In genomic region chr9:64084661-64085399, GRCm38 (mm10) we compare ENCODE assay signal across 8 mouse cellular contexts. TPM values are rescaled to one million over a fixed set of nuclear protein-coding genes. Genes with fewer than 3 reads are reported as not detected.
DNase-seq lines count a peak whose midpoint lies in the region; ATAC-seq lines count a peak whose summit lies in the region.

No protein-coding gene starts in this region.

- H3K4me2 ChIP-seq in hindbrain, embryonic 11.5 days (replicated peaks; ENCODE audit: low read depth, low read length): peak overlapping the region; percentile 84
- H3K4me2 ChIP-seq in liver, embryonic 11.5 days: peak overlapping the region; percentile 83

- H3K36me3 ChIP-seq in forebrain, embryonic 10.5 days (replicated peaks): no peaks in the 10 kb centered on the region
- H3K36me3 ChIP-seq in hindbrain, embryonic 11.5 days (ENCODE audit: control insufficient read depth, insufficient read depth, low read length): no peaks in the 10 kb centered on the region
- no peaks in the 10 kb centered on the region for H3K36me3 ChIP-seq in liver, embryonic 11.5 days (ENCODE audit: control insufficient read depth, insufficient read depth, low read length)

- WGBS in forebrain, embryonic 10.5 days: 1% methylated on average over 49 of the region's 49 CpGs
- under 1% methylated on average over 48 of the region's 49 CpGs for WGBS in hindbrain, embryonic 11.5 days
- WGBS in liver, embryonic 11.5 days: 9% methylated on average over 49 of the region's 49 CpGs

- peak overlapping the region; percentile 75 for H3K9ac ChIP-seq in hindbrain, embryonic 11.5 days (ENCODE audit: low read depth, low read length)
- peak overlapping the region; percentile 75 for H3K9ac ChIP-seq in liver, embryonic 11.5 days (ENCODE audit: low read depth, low read length)

- DNase-seq in spleen, adult 12 weeks (ENCODE audit: low spot score): peak; percentile 21
- no peak for DNase-seq in spleen, adult 18-20 months
- DNase-seq in forebrain, embryonic 10.5 days (ENCODE audit: extremely low spot score, low spot score): peak; percentile 70
- peak; percentile 61 for DNase-seq in hindbrain, embryonic 11.5 days (ENCODE audit: low spot score)
- DNase-seq in liver, embryonic 11.5 days (ENCODE audit: low spot score): peak; percentile 73
- peak; percentile 67 for DNase-seq in neural tube, embryonic 10.5 days (ENCODE audit: extremely low spot score, low spot score)
- DNase-seq in left cerebral cortex, adult 11 months (ENCODE audit: low spot score): no peak

- ATAC-seq in hindbrain, embryonic 11.5 days (ENCODE audit: low FRiP score): no peak
- ATAC-seq in liver, embryonic 11.5 days (replicated peaks; ENCODE audit: low FRiP score): peak; percentile 87
- ATAC-seq in CD4-positive, CD25-positive, alpha-beta regulatory T cell, adult 4 months: no peak

- no peaks in the 10 kb centered on the region for H3K9me3 ChIP-seq in forebrain, embryonic 10.5 days
- H3K9me3 ChIP-seq in hindbrain, embryonic 11.5 days (ENCODE audit: control insufficient read depth, low read length): no peaks in the 10 kb centered on the region
- H3K9me3 ChIP-seq in liver, embryonic 11.5 days (ENCODE audit: control insufficient read depth, low read length): no peaks in the 10 kb centered on the region

- H3K27me3 ChIP-seq in forebrain, embryonic 10.5 days (ENCODE audit: poor library complexity, severe bottlenecking): peaks cover 51% of the 10 kb centered on the region
- H3K27me3 ChIP-seq in hindbrain, embryonic 11.5 days (ENCODE audit: control insufficient read depth, insufficient read depth, low read length): peaks cover 16% of the 10 kb centered on the region; the same call in 1 of the 2 replicates
- no peaks in the 10 kb centered on the region for H3K27me3 ChIP-seq in liver, embryonic 11.5 days (replicated peaks; ENCODE audit: control insufficient read depth, insufficient read depth, low read length)

- peaks cover 47% of the 10 kb centered on the region for H3K4me1 ChIP-seq in forebrain, embryonic 10.5 days
- H3K4me1 ChIP-seq in hindbrain, embryonic 11.5 days (replicated peaks; ENCODE audit: control insufficient read depth, insufficient read depth, low read length): peaks cover 8% of the 10 kb centered on the region; the same call in 1 of the 2 replicates
- H3K4me1 ChIP-seq in liver, embryonic 11.5 days (replicated peaks; ENCODE audit: control insufficient read depth, insufficient read depth, low read length): peaks cover 50% of the 10 kb centered on the region

- peak overlapping the region; percentile 57 for H3K4me3 ChIP-seq in forebrain, embryonic 10.5 days
- peak overlapping the region; percentile 34 for H3K4me3 ChIP-seq in hindbrain, embryonic 11.5 days (ENCODE audit: low read depth, low read length)
- peak overlapping the region; percentile 50 for H3K4me3 ChIP-seq in liver, embryonic 11.5 days (ENCODE audit: low read depth, low read length)

- H3K27ac ChIP-seq in forebrain, embryonic 10.5 days: peak overlapping the region; percentile 92
- H3K27ac ChIP-seq in hindbrain, embryonic 11.5 days (ENCODE audit: low read depth, low read length): no peak overlapping the region
- peak overlapping the region; percentile 90 for H3K27ac ChIP-seq in liver, embryonic 11.5 days (ENCODE audit: low read depth, low read length)

RNA-seq across cellular contexts. Expression of gene Lctl, which starts 32.1 kb away (rescaled TPM):
- polyA plus RNA-seq in forebrain, embryonic 10.5 days (2016; fragmentation: Nextera tagmentation; extraction: Ambion mirVana): 0.11 TPM in 1 of 2 replicates, not detected in the other
- not detected in 2 replicates for polyA plus RNA-seq in hindbrain, embryonic 11.5 days (2014; fragmentation: Nextera tagmentation; extraction: Ambion mirVana)
- polyA plus RNA-seq in liver, embryonic 11.5 days (2014; fragmentation: Nextera tagmentation; extraction: Ambion mirVana): not detected in 2 replicates
- polyA plus RNA-seq in CD4-positive, CD25-positive, alpha-beta regulatory T cell, adult 4 months (2017; shearing (Covaris generic)): not detected

Comparison
In these comparisons a context has a peak if more than half of its experiments do, and no peak if none do; other contexts are left out.
1. DNase-seq: peak in spleen, adult 12 weeks (single experiment), forebrain, embryonic 10.5 days (single experiment), hindbrain, embryonic 11.5 days (single experiment), liver, embryonic 11.5 days (single experiment) and neural tube, embryonic 10.5 days (single experiment); none in spleen, adult 18-20 months (0 of 2) and left cerebral cortex, adult 11 months (single experiment).
2. Peak in every context shown above with its lines, with median percentiles within 50 percentile points of each other: H3K4me3 ChIP-seq.